Mouse (Mus musculus): Measurements from ENCODE around the gene Phf10. TPM values are rescaled to one million over a fixed set of nuclear protein-coding genes. Genes with fewer than 3 reads are reported as not detected.
A peak's percentile ranks its signal among the peaks of the same experiment; 100 is the strongest.
"Not testable (repeated sequence)": the region's sequence is repeated elsewhere in the genome, so short reads cannot be mapped to it uniquely, and the experiment has no call there.

Gene Phf10
- polyA plus RNA-seq, 1 experiment from 2014 or later, result 38.3 TPM

- H3K9ac ChIP-seq (replicated peaks; ENCODE audit: low read length); H3K4me2 ChIP-seq (ENCODE audit: low read depth, low read length); ATAC-seq (replicated peaks; ENCODE audit: insufficient number of reproducible peaks, low FRiP score, low TSS enrichment, low read depth); DNase-seq (ENCODE audit: low spot score); H3K9me3 ChIP-seq (replicated peaks; ENCODE audit: control insufficient read depth, low read length); H3K27me3 ChIP-seq (ENCODE audit: control insufficient read depth, insufficient read depth, low read length); H3K27ac ChIP-seq (replicated peaks; ENCODE audit: low read depth, low read length); H3K4me3 ChIP-seq (ENCODE audit: low read depth, low read length); H3K4me1 ChIP-seq (ENCODE audit: control insufficient read depth, insufficient read depth, low read length); H3K36me3 ChIP-seq (replicated peaks; ENCODE audit: control insufficient read depth, insufficient read depth, low read depth, low read length): not testable (repeated sequence)
- 90% methylated on average over 4 of the region's 5 CpGs for WGBS
Observed at GRCm38 (mm10) chr17:14990116-14990702, 29.1 kb upstream of the Phf10 start.

GRCm38 (mm10) chr17:14978362-14979038 is 17.4 kb upstream of the Phf10 start, which contains the start of the genes 9030025P20Rik and Gm3417:
TSS of gene 9030025P20Rik (plus strand) at chr17:14978468.
TSS of gene Gm3417 (minus strand) at chr17:14978790.
- peak; percentile 98 for ATAC-seq (replicated peaks; ENCODE audit: insufficient number of reproducible peaks, low FRiP score, low TSS enrichment, low read depth)
- not testable (repeated sequence) for H3K9me3 ChIP-seq (replicated peaks; ENCODE audit: control insufficient read depth, low read length); H3K36me3 ChIP-seq (replicated peaks; ENCODE audit: control insufficient read depth, insufficient read depth, low read depth, low read length); DNase-seq (ENCODE audit: low spot score); H3K4me3 ChIP-seq (ENCODE audit: low read depth, low read length); H3K27ac ChIP-seq (replicated peaks; ENCODE audit: low read depth, low read length); H3K4me2 ChIP-seq (ENCODE audit: low read depth, low read length); H3K9ac ChIP-seq (replicated peaks; ENCODE audit: low read length); H3K4me1 ChIP-seq (ENCODE audit: control insufficient read depth, insufficient read depth, low read length); H3K27me3 ChIP-seq (ENCODE audit: control insufficient read depth, insufficient read depth, low read length)
- WGBS, result no CpG with 5 or more reads among the region's 60 CpGs

- DNase-seq (ENCODE audit: low spot score); H3K9ac ChIP-seq (replicated peaks; ENCODE audit: low read length); H3K27ac ChIP-seq (replicated peaks; ENCODE audit: low read depth, low read length); H3K4me1 ChIP-seq (ENCODE audit: control insufficient read depth, insufficient read depth, low read length); ATAC-seq (replicated peaks; ENCODE audit: insufficient number of reproducible peaks, low FRiP score, low TSS enrichment, low read depth); H3K27me3 ChIP-seq (ENCODE audit: control insufficient read depth, insufficient read depth, low read length); H3K4me3 ChIP-seq (ENCODE audit: low read depth, low read length); H3K36me3 ChIP-seq (replicated peaks; ENCODE audit: control insufficient read depth, insufficient read depth, low read depth, low read length); H3K4me2 ChIP-seq (ENCODE audit: low read depth, low read length); H3K9me3 ChIP-seq (replicated peaks; ENCODE audit: control insufficient read depth, low read length): not testable (repeated sequence)
- WGBS, result 2% methylated on average over 4 of the region's 7 CpGs
Observed at GRCm38 (mm10) chr17:14977718-14978361, 16.8 kb upstream of the Phf10 start.

GRCm38 (mm10) chr17:14968373-14968913 is 7.4 kb upstream of the Phf10 start:
- H3K4me2 ChIP-seq (ENCODE audit: low read depth, low read length); H3K4me3 ChIP-seq (ENCODE audit: low read depth, low read length); H3K36me3 ChIP-seq (replicated peaks; ENCODE audit: control insufficient read depth, insufficient read depth, low read depth, low read length); ATAC-seq (replicated peaks; ENCODE audit: insufficient number of reproducible peaks, low FRiP score, low TSS enrichment, low read depth); DNase-seq (ENCODE audit: low spot score); H3K9me3 ChIP-seq (replicated peaks; ENCODE audit: control insufficient read depth, low read length); H3K27ac ChIP-seq (replicated peaks; ENCODE audit: low read depth, low read length); H3K4me1 ChIP-seq (ENCODE audit: control insufficient read depth, insufficient read depth, low read length); H3K9ac ChIP-seq (replicated peaks; ENCODE audit: low read length); H3K27me3 ChIP-seq (ENCODE audit: control insufficient read depth, insufficient read depth, low read length): not testable (repeated sequence)
- WGBS, result no CpG with 5 or more reads among the region's 6 CpGs

- H3K27ac ChIP-seq (replicated peaks; ENCODE audit: low read depth, low read length); DNase-seq (ENCODE audit: low spot score); H3K4me2 ChIP-seq (ENCODE audit: low read depth, low read length); H3K27me3 ChIP-seq (ENCODE audit: control insufficient read depth, insufficient read depth, low read length); H3K9ac ChIP-seq (replicated peaks; ENCODE audit: low read length); H3K4me3 ChIP-seq (ENCODE audit: low read depth, low read length); H3K36me3 ChIP-seq (replicated peaks; ENCODE audit: control insufficient read depth, insufficient read depth, low read depth, low read length); H3K9me3 ChIP-seq (replicated peaks; ENCODE audit: control insufficient read depth, low read length); H3K4me1 ChIP-seq (ENCODE audit: control insufficient read depth, insufficient read depth, low read length): not testable (repeated sequence)
- peak; percentile 92 for ATAC-seq (replicated peaks; ENCODE audit: insufficient number of reproducible peaks, low FRiP score, low TSS enrichment, low read depth)
- WGBS, result no CpG with 5 or more reads among the region's 44 CpGs
Observed at GRCm38 (mm10) chr17:14961557-14962154, 583 bp upstream of the Phf10 start.

GRCm38 (mm10) chr17:14960520-14960919 is 553 bp downstream of the Phf10 start:
- no peaks in the 10 kb centered on the region for H3K36me3 ChIP-seq (replicated peaks; ENCODE audit: control insufficient read depth, insufficient read depth, low read depth, low read length)
- no peak; the same call in 1 of the 2 replicates for ATAC-seq (replicated peaks; ENCODE audit: insufficient number of reproducible peaks, low FRiP score, low TSS enrichment, low read depth)
- H3K4me2 ChIP-seq (ENCODE audit: low read depth, low read length), result peak overlapping the region; percentile 90
- DNase-seq (ENCODE audit: low spot score), result peak; percentile 19
- H3K27me3 ChIP-seq (ENCODE audit: control insufficient read depth, insufficient read depth, low read length), result no peaks in the 10 kb centered on the region
- H3K4me1 ChIP-seq (ENCODE audit: control insufficient read depth, insufficient read depth, low read length), result no peaks in the 10 kb centered on the region
- H3K27ac ChIP-seq (replicated peaks; ENCODE audit: low read depth, low read length), result no peak overlapping the region
- peak overlapping the region; percentile 66 for H3K4me3 ChIP-seq (ENCODE audit: low read depth, low read length)
- WGBS, result 0% methylated on average over 19 of the region's 23 CpGs
- peak overlapping the region; percentile 76 for H3K9ac ChIP-seq (replicated peaks; ENCODE audit: low read length)
- H3K9me3 ChIP-seq (replicated peaks; ENCODE audit: control insufficient read depth, low read length), result no peaks in the 10 kb centered on the region

GRCm38 (mm10) chr17:14959979-14960378 is 1.1 kb downstream of the Phf10 start:
- no peak overlapping the region for H3K27ac ChIP-seq (replicated peaks; ENCODE audit: low read depth, low read length)
- DNase-seq (ENCODE audit: low spot score), result no peak
- ATAC-seq (replicated peaks; ENCODE audit: insufficient number of reproducible peaks, low FRiP score, low TSS enrichment, low read depth), result no peak
- H3K9me3 ChIP-seq (replicated peaks; ENCODE audit: control insufficient read depth, low read length), result no peaks in the 10 kb centered on the region
- H3K9ac ChIP-seq (replicated peaks; ENCODE audit: low read length), result peak overlapping the region; percentile 37; the same call in 1 of the 2 replicates
- H3K4me3 ChIP-seq (ENCODE audit: low read depth, low read length), result peak overlapping the region; percentile 26; the same call in 1 of the 2 replicates
- 38% methylated on average over 3 of the region's 3 CpGs for WGBS
- peak overlapping the region; percentile 29 for H3K4me2 ChIP-seq (ENCODE audit: low read depth, low read length)
- no peaks in the 10 kb centered on the region for H3K27me3 ChIP-seq (ENCODE audit: control insufficient read depth, insufficient read depth, low read length)
- H3K36me3 ChIP-seq (replicated peaks; ENCODE audit: control insufficient read depth, insufficient read depth, low read depth, low read length), result no peaks in the 10 kb centered on the region
- H3K4me1 ChIP-seq (ENCODE audit: control insufficient read depth, insufficient read depth, low read length), result no peaks in the 10 kb centered on the region
